ENCODE assay signal across 1 mouse cellular context in the genomic region with DNA sequence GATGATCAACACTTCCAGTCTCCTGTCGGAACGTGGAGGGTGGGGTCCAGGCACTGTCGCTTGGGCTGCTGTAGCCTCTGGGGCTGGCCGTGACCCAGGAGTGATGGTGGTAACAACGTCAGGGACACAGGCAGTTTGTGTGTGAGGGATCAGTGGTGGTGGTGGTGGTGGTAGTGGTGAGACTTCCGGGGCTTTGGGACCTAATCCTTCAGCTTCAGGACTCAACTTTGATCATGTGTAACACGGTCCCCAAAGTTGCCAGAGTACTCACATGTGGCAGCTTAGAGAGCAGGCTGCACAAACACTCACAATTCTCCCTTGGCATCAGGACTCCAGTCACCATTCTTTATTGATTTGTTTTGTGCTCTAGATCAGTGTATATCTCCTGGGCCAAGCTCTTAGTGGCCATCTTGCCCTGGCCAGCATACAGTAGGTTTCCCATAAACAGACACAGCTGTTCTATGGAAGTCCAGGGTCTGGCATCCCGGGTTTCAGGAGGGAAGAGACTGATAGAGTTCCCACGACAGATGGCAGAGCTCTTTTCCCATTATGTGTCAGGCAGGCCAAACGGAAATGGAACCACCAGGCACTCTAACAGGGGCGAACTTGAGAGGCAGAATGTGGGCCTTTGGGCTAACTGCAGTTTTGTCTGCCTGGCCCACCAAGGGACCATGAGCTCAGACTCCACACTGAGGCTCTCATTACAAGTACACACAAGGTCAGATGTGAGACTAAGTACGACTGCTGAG.
TF ChIP-seq lines count a peak whose summit lies in the region.

No protein-coding gene starts in this region.

TF ChIP-seq in MEL, 35 proteins besides CTCF, POLR2A, EP300 and RAD21:
- no peak for TF ChIP-seq TCF12 (IDR thresholded peaks at IDR 0.05; ENCODE audit: low read depth, low read length)
- TF ChIP-seq ZMIZ1 (IDR thresholded peaks at IDR 0.05; ENCODE audit: low read depth, low read length): peak; percentile 35; the same call in 1 of the 2 replicates
- 0 out of 2 replicates have a peak, but pooled peaks have one; percentile 26 for TF ChIP-seq MYC (IDR thresholded peaks at IDR 0.05; ENCODE audit: low read depth, low read length)
- peak; percentile 49; the same call in 1 of the 2 replicates for TF ChIP-seq MAX (IDR thresholded peaks at IDR 0.05; ENCODE audit: low read length)
- 0 out of 2 replicates have a peak, but pooled peaks have one; percentile 13 for TF ChIP-seq TBP (IDR thresholded peaks at IDR 0.05; ENCODE audit: low read depth, low read length)
- peak; percentile 44; the same call in 1 of the 2 replicates for TF ChIP-seq POLR2AphosphoS2 (IDR thresholded peaks at IDR 0.05; ENCODE audit: low read length)
- 0 out of 2 replicates have a peak, but pooled peaks have one; percentile 3 for TF ChIP-seq ELF1 (IDR thresholded peaks at IDR 0.05; ENCODE audit: low read depth, low read length)
- TF ChIP-seq ZKSCAN1 (IDR thresholded peaks at IDR 0.05; ENCODE audit: low read depth, low read length): no peak
- TF ChIP-seq GATA1 (IDR thresholded peaks at IDR 0.05; ENCODE audit: low read depth, low read length): no peak
- TF ChIP-seq MXI1 (IDR thresholded peaks at IDR 0.05; ENCODE audit: low read depth, low read length): peak; percentile 55; the same call in 1 of the 2 replicates
- TF ChIP-seq NELFE (IDR thresholded peaks at IDR 0.05; ENCODE audit: low read depth, low read length): peak; percentile 41
